Mouse (Mus musculus): Measurements from ENCODE around the gene Cacnb4.

The Cacnb4 gene

DNA sequence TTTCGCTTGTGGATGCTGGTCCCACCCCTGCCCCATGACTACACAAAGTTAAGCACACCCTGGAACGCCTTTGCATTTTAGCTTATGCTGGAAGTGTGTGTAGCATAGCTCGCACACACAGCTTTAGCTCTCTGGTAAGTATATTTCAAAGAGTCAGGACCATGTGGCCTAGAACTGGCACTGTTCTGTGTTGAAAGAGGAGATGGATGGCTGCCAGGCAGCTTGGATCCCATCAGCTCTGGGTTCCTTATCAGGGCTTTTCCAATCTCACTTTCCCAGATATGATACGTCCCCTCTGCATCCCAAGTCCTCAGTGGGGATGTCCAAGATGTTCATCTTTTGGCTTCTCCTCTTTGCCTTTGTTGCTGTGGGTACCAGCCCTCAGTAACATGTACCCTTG lies 157.9 kb downstream of the Cacnb4 start:
- DNase-seq (ENCODE audit: low spot score) = no peak

GRCm38 (mm10) chr2:52516534-52516933 lies 160.1 kb downstream of the Cacnb4 start:
- DNase-seq (ENCODE audit: low spot score) = no peak

DNA sequence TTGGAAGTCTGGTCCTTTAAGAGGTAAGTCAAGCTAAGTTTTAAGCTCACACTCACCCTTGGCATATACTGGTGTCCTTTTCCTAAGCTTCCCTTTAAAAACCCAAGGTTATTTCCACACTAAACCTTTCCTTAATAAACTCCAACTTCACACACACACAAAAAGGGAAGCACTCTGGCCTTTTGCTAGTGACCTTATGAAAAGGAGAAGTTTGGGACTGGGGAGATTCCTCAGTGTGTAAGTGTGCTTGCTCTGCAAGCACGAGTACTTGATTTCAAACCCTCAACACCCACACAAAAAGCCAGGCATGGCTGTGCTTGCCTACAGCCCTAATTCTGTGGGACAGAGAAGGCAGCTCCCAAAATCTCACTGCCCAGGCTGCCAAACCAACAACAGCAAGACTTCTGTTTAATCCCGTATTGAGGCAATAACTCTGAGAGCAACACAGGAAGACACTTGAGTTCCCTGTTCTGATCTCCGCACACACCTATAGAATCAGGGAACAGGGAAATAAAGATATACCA lies 163.7 kb downstream of the Cacnb4 start:
- no peak for DNase-seq (ENCODE audit: low spot score)

DNA sequence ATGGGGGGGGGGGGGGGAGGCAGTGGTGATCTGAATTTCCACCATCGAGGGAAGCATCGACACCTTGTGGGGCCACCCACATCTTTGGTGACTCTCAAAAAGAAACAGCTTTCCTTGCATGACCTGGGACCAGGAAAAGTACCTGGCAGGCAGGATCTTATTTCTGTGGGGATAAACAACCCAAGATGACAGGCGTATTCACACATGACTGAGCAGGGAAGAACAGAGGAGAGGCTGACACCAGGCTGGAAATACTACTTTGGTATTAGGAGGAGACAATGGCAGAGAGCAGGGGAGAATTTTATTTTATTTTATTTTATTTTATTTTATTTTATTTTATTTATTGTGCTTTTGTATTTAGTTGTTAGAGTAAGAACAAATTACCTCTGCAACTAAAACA lies 164.4 kb downstream of the Cacnb4 start:
- DNase-seq (ENCODE audit: low spot score) = no peak

- DNase-seq (ENCODE audit: low spot score) = no peak
Observed at GRCm38 (mm10) chr2:52511799-52512198, 164.8 kb downstream of the Cacnb4 start.

GRCm38 (mm10) chr2:52509779-52510500 lies 166.7 kb downstream of the Cacnb4 start:
- no peak for DNase-seq (ENCODE audit: low spot score)

DNA sequence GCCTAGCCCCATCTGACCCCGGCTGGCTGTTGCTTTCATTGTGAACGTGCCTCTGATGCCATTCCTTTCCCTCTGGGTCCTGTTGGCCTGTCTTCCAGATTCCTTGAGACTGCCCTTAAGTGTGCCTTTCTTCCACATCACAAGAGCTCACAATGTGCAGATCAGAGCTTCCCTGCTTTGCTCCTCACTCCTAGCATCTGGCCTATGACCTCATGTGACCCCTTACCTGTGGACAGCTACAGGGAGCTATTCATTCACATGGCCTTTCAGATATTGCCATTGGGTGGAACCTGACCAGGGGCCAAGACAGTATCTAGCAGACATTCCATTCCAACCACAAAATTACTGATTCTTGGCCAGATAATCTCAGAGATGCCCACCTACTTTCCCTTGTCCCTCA lies 171.5 kb downstream of the Cacnb4 start:
- no peak for DNase-seq (ENCODE audit: low spot score)

- no peak for DNase-seq (ENCODE audit: low spot score)
Observed at GRCm38 (mm10) chr2:52504762-52505161, 171.9 kb downstream of the Cacnb4 start.

GRCm38 (mm10) chr2:52499849-52500262 lies 176.8 kb downstream of the Cacnb4 start:
- DNase-seq (ENCODE audit: low spot score) = no peak

GRCm38 (mm10) chr2:52499101-52499537 lies 177.5 kb downstream of the Cacnb4 start:
- DNase-seq (ENCODE audit: low spot score) = no peak

- no peak for DNase-seq (ENCODE audit: low spot score)
Observed at GRCm38 (mm10) chr2:52495097-52495694, 181.4 kb downstream of the Cacnb4 start.

GRCm38 (mm10) chr2:52494274-52494673 lies 182.4 kb downstream of the Cacnb4 start:
- no peak for DNase-seq (ENCODE audit: low spot score)

DNA sequence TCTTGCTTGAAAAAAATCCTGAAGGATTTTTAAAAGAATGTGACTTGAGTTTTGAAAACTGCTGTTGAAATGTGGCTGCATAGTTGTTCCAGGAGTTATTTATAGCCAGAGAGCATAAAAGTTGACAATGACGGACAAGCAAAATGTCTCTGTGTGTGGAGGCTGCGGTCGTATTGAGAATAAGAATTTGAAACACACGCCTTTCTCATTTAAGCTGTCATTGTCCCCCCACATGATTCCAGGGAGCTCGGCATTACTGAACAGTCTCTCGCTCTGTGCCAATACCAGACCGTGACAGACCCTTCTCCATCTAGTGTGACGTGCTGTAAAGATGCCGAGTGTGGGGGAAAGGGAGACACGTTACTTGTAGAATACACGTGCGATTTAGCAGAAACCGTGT lies 183.8 kb downstream of the Cacnb4 start:
- no peak for DNase-seq (ENCODE audit: low spot score)

- DNase-seq (ENCODE audit: low spot score) = no peak
Observed at GRCm38 (mm10) chr2:52489840-52490239, 186.8 kb downstream of the Cacnb4 start.

DNA sequence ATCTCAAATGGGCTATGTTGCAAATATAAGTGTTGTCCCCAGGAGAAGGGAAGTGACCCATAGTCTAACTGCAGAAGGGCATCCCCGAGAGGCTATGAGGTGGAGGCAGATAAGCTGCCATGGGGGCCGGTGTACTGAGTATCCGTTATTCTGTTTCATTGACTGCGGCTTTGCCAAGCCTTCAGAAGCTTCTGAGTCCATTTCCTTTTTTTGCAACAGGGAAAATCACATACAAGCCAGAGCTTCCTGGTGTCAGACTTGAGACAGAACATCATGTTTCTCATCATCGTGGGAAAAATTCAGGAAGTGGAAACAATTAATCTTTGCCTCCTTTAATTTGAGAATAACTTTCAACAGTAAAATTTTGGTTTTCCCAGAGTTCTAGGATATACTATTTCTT lies 193.1 kb downstream of the Cacnb4 start:
- no peak for DNase-seq (ENCODE audit: low spot score)

DNA sequence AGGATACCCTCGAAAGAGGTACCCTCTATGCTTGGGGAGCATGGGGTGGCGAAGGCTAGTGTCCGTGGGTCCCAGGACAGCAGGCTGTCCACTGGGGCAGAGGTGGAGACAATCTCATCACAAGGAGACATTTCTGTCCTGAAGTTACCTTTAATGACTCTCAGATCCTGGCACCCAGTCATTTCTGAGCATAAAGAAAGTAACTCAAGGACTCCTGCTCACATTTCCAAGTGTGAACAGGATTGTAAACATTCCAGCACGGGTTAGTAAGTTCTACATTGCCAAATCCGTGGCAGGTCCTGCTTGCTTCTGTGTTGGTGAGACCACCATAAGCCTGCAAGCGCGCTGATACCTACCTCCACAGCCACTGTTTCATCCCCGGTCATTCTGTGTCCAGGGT lies 196.2 kb downstream of the Cacnb4 start:
- no peak for DNase-seq (ENCODE audit: low spot score)

GRCm38 (mm10) chr2:52478501-52478900 lies 198.1 kb downstream of the Cacnb4 start:
- DNase-seq (ENCODE audit: low spot score) = no peak

- DNase-seq (ENCODE audit: low spot score) = no peak
Observed at GRCm38 (mm10) chr2:52477550-52477907, 199.1 kb downstream of the Cacnb4 start.

GRCm38 (mm10) chr2:52476801-52477549 lies 199.7 kb downstream of the Cacnb4 start:
- DNase-seq (ENCODE audit: low spot score) = no peak

DNA sequence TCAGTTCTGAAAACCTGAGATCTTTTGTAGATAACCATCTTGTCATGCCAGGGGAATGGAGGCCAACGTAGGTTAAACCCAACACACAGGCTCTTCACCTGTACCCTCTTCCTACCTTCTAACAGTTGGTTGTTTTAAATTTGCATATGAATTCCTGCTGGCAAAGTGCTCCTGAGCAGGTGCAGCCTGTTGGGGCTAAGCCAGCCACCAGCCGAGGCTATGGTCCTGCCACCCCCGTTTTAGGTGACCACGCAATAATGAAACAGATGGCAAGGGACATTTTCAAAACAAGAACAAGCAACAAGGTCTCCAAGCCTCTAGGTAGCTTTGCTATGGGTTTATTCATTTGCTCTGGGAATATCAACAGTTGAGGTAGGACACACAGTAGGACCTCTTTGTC lies 200.8 kb downstream of the Cacnb4 start:
- no peak for DNase-seq (ENCODE audit: low spot score)

- no peak for DNase-seq (ENCODE audit: low spot score)
Observed at GRCm38 (mm10) chr2:52474570-52474969, 202.1 kb downstream of the Cacnb4 start.

GRCm38 (mm10) chr2:52471545-52472291 lies 204.9 kb downstream of the Cacnb4 start:
- DNase-seq (ENCODE audit: low spot score) = no peak
